Mouse (Mus musculus) inflammation-experienced regulatory T-cells, adult 6 months (primary cell): ENCODE measurements around the gene Cep170b. TPM values are rescaled to one million over a fixed set of nuclear protein-coding genes. Genes with fewer than 3 reads are reported as not detected.

Experiments
- ATAC-seq: one replicate; pipeline ENCODE4 v1.8.0; 2017
- polyA plus RNA-seq, 3 experiments: library from polyadenylated mRNA; unstranded; fragments of 100-300 nt; shearing (Covaris generic); gene quantifications; one replicate each; pipeline ENCODE4 v1.2.1; 2017

Cep170b gene
- polyA plus RNA-seq: 1 to 10 TPM; 2.4 to 5.1 (median 4.1) TPM

DNA sequence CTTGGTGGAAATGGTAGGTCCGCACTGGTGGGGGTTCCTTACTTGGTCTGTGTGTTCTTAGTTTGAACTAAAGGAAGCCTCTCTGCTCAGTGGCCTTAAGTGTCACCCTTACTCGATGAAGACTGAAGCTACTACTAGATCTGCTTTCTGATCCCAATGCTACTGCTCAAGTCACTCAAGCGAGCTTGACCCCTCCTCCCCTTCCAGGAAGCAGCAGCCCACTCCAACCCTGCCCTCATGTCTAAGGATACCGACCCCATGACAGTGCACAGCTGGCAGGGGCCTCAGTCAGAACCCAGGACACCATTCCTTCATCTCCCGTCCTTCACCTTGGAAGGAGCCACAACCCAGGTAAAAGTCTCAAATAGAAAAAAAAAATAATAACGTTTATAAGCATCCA is at the start of gene Cep170b:
Gene Cep170b (plus strand): TSS at position 240 of the 400 bp plus-strand sequence.
- no peak for ATAC-seq

DNA sequence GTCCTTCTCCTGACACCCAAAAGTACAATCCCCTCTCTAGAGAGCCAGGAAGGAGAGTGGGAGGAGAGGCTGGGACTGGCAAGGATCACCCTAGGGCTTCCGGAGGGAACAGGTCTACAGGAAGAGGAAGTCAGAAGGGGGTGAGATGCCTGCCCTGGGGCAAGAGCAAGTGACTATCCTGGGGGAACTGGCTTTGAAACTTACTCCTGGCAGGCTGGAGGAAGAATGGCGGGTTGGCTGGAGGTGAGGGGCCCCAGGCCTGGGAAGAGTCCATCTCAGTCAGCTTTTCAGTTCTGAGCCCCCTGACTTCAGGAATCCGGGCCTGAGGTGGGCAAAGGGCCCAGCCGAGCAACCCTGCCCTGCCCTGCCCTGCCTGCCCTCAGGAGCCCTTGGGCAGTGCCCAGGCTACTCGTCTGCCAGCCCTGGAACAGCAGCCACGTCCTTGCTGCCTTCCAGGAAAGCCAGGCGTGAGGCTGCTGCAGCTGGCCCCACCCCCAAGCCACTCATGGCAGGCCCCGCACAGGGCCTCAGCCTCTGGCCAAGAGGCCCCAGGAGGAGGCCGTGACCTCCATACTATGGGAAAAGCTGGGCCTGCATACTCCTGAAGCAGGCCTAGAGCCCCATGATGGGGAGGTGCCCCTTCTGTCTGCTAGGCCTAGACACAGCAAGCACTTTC is 49.4 kb upstream of the Cep170b start:
- ATAC-seq: no peak

DNA sequence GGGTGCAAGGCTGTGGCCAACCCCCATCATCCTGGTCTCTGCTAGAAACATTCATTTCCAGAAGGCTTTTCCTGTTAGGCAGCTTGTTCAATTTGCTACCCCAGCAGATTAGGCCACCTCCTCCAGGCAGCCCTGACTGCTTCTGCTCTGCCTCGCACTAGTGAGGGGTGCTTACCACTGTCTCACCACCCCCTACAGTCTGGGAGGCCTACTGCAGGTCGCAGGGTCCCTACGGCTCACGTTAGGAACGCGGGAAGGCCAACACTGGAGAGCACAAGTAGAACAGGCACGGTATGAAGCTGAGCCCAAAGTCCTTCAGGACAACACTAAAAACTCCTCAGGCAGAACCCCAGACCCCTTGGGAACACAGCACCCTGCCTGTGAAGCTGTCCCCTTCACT is 48.4 kb upstream of the Cep170b start:
- ATAC-seq: no peak

DNA sequence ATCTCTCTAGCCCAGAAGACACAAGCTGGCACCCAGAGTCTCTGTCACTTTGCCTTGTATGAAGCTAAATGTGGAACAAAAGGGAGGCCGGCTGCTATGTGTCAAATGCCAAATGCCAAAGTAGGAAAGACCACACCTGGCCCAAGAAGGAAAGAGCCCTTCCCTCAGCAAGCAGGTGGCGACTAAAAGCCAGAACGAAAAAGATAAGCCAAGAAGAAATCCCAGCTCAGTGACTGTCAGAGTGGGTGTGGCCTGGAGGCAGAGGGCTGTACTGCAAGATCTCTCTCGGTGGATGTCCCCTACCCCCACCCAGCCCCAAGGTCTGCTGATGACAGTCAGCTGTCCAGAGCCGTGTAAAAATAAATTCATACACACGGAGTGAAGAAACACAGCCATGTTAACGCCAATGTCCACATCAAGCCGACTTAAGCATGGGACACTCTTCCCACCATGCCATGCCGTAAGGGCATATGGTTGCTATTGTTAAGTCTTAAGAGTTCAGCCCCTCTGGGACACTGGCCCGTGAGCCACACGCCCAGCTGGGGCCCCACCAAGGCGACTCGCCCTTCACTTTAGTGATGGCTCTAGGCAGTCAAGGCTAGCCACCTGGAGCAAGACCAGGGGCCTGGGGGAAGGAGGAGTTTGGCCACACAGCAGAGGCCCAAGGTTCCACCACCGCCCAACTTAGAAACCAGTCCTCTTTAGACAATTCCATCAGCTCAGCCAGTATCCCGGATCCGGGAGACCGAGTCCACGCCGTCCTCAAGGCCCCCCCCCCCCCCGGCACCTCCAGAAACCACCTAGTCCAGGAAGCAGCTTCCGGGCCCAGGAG is 47.3 kb upstream of the Cep170b start:
- ATAC-seq: peak; percentile 34

DNA sequence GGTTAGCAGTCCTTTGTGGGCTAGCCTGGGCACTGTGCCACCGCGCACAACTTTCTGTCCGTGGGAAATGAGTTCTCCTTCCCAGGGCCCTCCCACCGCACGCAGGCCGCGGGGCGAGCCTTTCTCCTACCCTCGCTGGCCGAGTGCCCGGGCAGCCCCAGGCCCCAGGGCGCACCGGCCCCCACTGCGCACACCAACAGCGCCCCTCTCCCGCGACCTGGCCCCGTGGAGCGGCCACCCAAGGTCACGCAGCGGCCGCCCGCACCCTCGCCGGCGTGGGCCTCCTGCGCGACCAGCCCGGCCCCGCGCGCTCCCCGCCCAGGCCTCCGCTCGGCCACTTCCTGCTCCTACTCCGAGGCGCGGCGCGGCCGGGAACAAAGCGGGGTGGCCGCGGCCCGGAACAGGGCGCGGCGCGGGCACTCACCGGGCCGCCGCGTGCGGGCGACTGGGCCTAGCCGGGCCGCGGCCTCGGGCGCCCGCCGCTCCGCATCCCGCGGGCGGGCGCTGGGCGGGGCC is 46.6 kb upstream of the Cep170b start:
- peak; percentile 9 for ATAC-seq

DNA sequence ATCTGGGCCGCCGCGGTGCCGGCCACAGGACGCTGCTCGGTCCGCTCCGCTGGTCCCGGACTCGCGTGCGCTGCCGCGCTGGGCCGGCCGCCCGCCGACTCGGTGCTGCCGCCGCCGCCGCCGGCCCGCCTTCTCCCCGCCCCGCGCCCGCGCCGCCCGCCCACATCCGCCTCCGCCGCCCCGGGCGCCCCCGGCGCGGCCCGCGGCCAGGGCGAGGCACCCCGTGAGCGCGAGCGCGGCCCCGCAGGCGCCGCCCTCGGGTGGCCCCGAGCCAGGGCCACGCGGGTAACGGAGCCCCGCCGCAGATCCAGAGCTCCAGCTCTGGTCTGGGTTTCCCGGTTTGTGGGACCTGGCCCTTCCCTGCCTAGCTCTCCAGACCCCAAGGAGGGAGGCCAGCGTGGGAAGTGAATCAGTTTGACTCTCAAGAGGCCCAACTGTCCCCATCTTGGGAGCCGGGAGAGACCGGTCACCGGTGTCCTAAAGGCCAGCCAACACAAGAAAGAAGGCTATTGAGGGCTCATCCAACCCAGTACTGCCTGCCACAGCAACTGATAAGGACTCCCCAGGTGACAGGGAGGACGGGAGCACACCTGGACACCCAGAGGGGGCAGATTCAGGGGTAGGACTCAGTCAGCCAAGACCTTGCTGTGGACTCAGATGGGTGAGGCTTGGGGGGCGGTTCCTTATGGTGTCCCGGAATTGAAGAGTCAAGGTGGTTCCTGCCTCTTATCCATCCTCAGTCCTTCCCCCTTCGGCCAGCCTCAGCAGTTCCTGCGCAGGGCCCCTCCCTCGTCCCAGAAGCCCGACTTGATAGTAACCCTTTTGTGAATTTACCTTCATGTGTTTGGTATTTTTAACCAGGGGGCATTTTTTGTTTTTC is 45.9 kb upstream of the Cep170b start, which contains the start of gene Akt1:
Gene Akt1 (minus strand): TSS at position 753 of the 880 bp plus-strand sequence.
- ATAC-seq: peak; percentile 27

DNA sequence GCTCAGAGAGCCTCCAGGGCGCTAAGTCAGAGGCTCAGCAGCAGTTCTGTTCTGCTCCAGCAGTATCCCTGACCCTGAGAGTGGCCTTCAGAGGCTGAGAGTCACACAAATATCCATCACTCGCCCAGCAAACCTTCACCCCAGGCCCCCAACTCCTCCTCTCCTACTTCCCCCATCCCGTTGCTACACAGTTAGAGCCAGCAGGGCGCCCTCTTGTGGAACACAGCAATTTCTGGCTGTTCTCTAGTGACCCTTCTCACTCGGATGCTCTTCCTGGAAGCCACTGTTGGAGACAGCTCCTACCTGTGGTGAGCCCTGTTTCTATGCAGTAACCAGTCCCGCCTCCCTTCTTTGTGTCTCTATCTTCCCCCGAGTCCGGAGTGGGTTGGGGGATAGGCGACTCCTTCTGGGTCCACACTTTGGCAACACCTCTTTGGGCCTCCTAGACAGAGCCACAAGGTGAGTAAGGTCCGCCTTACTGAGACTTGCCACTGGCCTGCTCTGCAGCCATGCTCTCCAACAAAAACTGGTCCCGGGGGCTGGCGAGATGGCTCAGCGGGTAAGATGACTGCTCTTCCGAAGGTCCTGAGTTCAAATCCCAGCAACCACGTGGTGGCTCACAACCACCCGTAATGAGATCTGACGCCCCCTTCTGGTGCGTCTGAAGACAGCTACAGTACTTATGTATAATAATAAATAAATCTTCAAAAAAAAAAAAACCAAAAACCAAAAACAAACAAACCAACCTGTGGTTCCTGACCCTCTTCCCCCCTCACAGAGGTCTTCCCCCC is 44.8 kb upstream of the Cep170b start:
- ATAC-seq: peak; percentile 74

DNA sequence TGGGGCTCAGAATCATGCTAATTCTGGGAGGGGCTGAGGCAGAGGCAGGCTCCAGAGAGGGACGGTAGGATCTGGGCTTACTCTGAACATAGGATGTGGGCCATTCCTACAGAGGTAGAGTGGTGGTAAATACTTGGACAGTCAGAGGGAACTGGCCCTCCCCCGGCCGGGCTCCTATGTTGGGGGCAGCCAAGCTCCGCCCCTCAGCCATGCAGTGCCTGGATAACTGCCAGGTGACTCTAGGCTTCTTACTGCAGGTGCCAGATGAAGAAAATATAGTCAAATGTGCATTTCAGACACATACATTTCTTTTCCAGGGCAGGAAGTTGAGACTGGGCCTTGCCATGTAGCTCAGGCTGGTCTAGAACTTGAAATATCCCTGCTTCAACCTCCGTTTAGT is 43.2 kb upstream of the Cep170b start:
- ATAC-seq: no peak

DNA sequence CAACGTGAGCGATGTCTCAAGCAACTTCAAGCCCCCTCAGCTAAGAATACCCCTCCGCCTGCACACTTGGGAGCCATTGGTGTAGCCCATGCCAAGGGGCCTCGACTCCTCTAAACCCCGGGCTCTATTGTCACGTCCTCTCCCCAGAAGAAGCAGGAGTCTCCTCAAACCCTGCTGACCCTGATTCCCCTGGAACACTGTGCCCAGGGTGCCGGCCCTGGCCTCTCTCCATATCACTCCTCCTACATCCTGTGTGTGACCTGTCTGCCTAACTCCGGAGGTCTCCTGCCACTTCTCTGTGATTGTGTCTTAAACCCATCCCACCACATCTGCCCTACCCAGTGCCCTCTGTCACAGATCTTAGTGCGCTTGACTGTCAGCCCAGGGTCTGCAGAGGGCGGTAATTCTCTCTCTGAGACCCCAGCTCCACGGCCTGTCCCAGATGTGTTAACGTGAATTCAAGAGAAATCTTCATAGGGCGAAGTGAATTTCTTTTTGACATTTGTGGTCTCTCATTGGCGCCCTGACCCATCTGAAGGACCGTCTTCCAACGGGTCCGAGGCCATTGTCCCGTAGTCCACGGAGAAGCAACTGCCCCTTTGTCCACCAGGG is 42.2 kb upstream of the Cep170b start:
- no peak for ATAC-seq

DNA sequence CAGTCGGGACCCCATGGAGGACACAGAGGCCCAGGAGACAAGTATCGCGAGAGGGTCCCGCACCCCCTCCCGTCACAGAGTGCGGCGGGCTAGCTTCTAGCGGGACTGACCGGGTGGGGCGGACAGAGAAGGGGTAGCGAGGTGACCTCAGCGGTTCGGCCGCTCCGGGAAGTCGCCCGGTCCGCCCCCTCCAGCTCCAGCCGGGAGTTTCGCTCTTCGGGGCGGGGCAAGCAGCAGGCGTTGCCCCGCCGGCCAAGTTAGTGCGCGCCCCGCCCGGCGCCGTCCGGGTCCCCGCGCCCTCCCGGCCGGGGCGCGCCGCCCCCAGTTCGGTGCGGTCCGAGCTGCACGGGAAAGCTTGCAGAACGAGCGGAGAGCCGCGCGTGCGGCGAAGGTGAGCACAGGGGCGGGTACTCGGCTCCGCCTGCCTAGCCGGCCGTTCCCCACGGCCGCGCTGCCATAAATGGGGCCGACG is 41.7 kb upstream of the Cep170b start, which contains the start of gene Zbtb42:
Gene Zbtb42 (plus strand): TSS at position 274 of the 472 bp plus-strand sequence.
- peak; percentile 12 for ATAC-seq

DNA sequence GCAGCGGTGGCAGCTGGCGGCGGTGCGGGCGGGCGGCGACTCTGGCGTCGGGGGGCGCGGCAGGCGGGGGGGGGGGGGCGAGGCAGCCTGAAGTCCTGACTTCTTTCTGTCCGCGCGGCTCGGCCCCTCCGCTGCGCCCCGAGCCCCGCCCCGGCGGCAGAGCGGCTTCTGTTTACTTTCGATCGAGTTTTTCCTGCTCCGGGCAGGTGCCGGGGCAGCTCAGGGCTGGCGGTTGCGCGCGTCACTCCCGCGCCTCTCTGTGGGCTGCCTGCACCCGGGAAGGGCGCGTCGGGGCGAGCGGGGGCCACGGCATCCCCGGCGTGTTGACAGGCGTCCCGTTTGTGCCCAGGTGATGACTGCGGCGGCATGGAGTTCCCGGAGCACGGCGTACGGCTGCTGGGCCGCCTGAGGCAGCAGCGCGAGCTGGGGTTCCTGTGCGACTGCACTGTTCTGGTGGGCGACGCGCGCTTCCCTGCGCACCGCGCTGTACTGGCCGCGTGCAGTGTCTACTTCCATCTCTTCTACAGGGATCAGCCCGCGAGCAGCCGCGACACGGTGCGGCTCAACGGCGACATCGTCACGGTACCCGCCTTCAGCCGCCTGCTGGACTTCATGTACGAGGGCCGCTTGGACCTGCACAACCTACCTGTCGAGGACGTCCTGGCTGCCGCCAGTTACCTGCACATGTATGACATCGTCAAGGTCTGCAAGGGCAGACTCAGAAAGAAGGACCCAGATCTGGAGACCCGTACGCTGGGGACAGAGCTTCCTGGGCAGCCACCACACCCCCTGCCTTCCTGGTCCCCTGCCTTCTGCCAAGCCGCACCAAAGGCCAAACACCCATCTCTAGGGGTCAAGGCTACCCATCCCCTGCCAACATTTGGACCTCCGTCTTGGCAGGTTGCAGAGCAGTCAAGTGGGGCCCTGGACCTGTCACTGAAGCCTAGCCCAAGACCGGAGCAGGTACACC is 40.9 kb upstream of the Cep170b start:
- ATAC-seq: peak; percentile 31

DNA sequence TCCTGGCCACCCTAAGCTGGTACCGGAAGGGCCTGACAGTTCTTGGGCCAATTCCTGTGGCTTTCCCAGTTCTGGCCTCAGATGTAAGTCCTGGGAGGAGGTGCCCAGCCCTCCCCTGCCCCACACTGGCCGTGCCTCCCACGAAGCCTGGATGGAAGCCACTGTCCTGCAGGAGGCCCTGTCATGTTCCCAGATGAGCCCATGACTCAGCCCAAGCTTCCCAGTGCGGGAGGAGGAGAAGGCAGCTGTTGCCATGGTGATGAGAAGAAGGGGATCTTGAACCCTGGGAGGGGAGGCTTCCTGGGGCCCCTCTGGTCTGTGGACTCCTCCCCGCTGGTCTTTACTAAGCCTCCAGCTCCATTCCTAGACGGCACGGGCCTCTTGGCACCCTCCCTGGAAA is 36.9 kb upstream of the Cep170b start:
- ATAC-seq: no peak

DNA sequence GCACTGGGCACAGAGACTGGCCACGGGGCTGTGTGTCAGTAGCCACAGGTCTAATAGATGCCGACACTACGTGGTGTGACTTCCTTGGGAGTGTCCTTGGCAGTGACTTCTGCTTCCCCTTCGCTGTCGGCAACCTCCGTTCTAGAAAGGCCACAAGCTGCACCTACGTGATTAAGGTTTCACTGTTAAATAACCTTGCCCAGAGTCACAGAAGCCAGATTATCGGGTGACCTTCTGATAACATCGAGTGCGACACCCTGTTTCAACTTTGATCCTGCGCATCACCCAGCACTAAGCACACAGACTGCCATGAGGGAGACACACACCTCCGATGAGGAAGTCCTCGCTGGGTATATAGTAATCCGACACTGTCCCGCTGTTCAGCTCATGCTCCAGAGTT is 31.8 kb upstream of the Cep170b start:
- peak; percentile 41 for ATAC-seq

DNA sequence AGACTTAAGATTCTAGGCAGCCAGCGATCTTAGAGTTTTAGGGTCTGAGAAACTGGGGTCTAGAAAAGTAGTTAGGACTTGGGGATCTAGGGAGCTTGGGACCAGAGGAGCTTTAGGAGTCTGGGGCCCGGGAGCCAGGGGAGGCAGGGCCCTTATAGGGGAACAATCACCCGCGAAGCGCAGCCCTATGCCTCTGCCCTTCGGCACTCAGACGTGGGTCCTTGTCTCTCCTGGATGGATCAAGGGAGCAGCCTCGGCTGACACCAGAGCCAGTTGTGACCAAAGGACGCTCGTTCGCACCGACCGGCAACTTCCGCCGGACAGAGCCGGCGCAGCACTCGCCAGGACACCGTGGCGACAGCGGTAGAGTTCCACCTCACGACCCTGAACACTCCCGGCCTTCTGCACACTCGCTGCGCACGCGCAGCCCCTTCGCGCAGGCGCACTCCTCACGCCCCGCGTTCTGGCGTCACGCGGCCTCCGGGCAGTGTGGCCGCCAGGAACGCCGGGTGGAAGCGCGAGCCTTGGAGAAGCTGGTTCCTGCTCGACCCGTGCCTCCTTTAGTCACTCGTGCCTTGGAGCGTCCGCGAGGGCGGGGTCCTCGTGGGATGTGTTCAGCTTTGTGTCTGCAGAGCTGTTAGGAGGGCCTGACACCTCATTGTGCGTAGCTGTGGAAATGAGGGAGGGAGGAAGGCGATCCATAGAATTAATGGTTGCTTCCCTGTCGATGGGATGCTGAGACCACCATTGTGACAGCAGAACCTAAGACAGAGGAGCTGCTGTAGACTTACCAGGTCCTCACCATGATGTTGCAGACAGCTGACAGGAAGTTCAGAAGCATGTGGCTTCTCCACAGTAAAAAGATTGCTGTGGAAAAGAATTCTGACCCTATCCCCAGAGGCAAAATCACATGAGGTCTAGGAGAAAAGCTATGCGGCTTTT is 26.8 kb upstream of the Cep170b start:
- ATAC-seq: peak; percentile 79

DNA sequence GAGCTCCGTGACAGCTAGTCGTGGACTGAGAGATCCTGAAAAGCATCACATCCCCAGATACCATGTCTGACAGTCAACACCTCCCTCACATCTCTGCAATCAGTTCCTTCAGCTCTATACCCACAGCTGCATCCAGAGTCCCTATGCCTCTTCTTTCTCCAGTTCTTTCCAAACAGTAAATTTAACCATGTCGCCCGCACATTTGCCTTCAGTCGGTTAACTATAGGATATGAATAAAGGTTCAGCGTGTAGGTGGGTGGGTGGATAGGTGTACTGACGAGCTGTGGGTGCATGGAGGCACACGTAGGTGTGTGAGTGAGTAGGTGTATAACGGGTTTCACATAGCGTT is 26.2 kb upstream of the Cep170b start:
- peak; percentile 20 for ATAC-seq

DNA sequence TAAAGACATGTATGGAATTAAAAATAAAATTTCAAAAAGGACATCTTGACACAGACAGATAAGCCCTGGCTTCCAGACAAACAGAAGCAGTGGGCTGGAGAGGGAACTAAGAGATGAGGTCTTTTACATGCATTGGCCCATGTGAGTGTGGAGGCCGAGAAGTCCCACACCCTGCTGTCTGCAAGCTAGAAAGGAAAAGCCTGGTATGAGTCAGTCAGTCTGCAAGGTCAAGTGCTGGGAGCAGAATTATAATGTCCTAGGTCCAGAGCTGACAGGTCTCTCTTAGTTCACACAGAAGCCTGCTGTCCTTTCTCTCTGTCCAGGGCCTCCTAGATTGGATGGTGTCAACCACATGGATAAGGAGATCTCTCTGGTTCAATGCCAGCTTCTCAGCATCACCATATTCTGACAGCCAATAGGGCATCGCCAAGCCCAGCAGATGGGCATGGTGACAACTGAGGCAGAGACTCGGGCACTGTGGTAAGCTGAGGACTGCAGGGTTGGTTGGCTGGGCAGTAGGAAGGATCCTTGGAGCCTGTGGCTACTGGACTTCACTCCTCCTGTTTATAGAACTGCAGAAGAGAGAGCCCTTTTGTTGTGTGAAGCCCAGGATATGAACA is 23.3 kb upstream of the Cep170b start:
- ATAC-seq: no peak

DNA sequence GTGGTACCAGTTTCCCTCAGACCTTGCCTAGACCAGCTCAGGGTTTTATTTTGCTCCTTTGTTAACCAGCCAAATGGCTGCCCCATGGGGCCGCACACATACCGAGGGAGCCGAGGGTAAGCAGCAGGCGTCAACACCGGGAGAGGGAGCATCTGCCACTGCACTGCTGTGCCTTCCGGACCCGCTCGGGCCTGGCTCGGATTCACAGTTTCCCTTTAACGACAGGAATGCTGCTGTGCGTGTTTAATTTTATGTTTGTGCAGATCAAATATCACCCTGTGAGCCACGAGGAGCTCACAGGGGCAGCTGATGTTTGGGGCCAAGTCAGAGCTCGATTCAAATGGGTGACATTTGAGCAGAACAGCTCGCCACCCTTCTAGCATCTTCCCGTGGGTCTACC is 19.7 kb upstream of the Cep170b start:
- no peak for ATAC-seq
